In genomic region chr2:158786927-158787795, GRCm38 (mm10) we compare ENCODE assay signal across 17 mouse cellular contexts. TPM values are rescaled to one million over a fixed set of nuclear protein-coding genes. Genes with fewer than 3 reads are reported as not detected.
DNase-seq lines count a peak whose midpoint lies in the region; ATAC-seq lines count a peak whose summit lies in the region.
"Had no signal": no experiment of that assay in that cellular context is flagged by ENCODE, and none has a peak within 500 bp of the region (broad histone marks: within the 10 kb centered on the region; RNA-seq: fewer than 3 reads in every experiment).

No protein-coding gene starts in this region.

- H3K9me3 ChIP-seq in neural tube, embryonic 15.5 days (replicated peaks), result no peaks in the 10 kb centered on the region
- H3K9me3 ChIP-seq: megakaryocyte, embryonic 14.5 days had no signal

- H3K4me3 ChIP-seq in neural tube, embryonic 15.5 days (replicated peaks), result no peak overlapping the region
- H3K4me3 ChIP-seq: erythroblast, embryonic 14.5 days; layer of hippocampus, adult 2 months; megakaryocyte, embryonic 14.5 days had no signal

- no peaks in the 10 kb centered on the region for H3K36me3 ChIP-seq in neural tube, embryonic 15.5 days

- H3K9ac ChIP-seq in neural tube, embryonic 15.5 days (replicated peaks), result no peak overlapping the region
- H3K9ac ChIP-seq: hindbrain, embryonic 14.5 days had no signal

- 75% methylated on average over 14 of the region's 14 CpGs for WGBS in neural tube, embryonic 15.5 days

- no peaks in the 10 kb centered on the region for H3K4me1 ChIP-seq in neural tube, embryonic 15.5 days

- H3K27me3 ChIP-seq in neural tube, embryonic 15.5 days (replicated peaks), result no peaks in the 10 kb centered on the region
- H3K27me3 ChIP-seq: megakaryocyte, embryonic 14.5 days had no signal

- no peak overlapping the region for H3K4me2 ChIP-seq in neural tube, embryonic 15.5 days
- H3K4me2 ChIP-seq: hindbrain, embryonic 14.5 days had no signal

- no peak overlapping the region for H3K27ac ChIP-seq in neural tube, embryonic 15.5 days (replicated peaks)
- H3K27ac ChIP-seq: hindbrain, embryonic 14.5 days; layer of hippocampus, adult 2 months had no signal

- DNase-seq in adrenal gland, adult 2 months, result peak; percentile 34
- DNase-seq in adrenal gland, adult 8-10 months, result no peak
- DNase-seq in kidney, postnatal 25 days, result peak; percentile 36 to 51
- no peak for DNase-seq in kidney, adult 9 months
- peak; percentile 30 for DNase-seq in right cerebral cortex, postnatal 4 days
- no peak for DNase-seq in right cerebral cortex, adult 18-20 months
- DNase-seq in spleen, postnatal 10 days (ENCODE audit: low spot score in 2 of 2), result no peak
- DNase-seq: cerebellum, postnatal 25 days; gastrocnemius, postnatal 14 days; kidney, adult 11 months; right cerebral cortex, postnatal 14 days; thymus, postnatal 4 days had no signal

- ATAC-seq in neural tube, embryonic 15.5 days (ENCODE audit: low FRiP score), result no peak

RNA-seq across cellular contexts. Expression of gene Dhx35, which starts 7.4 kb away (rescaled TPM):
- 10 to 100 TPM in 1 of 2 experiments, 1 to 10 TPM in 1; 7.0 to 13.2 TPM for total RNA-seq in adrenal gland, adult 2 months (2021)
- 14.9 and 16.6 TPM in 2 replicates for polyA plus RNA-seq in adrenal gland, adult 2 months (2012; rRNA removed)
- 10 to 100 TPM; 12.7 to 24.7 (median 17.1) TPM for total RNA-seq in adrenal gland, adult 8-10 months (2022)
- polyA plus RNA-seq in neural tube, embryonic 15.5 days (2015; fragmentation: Nextera tagmentation; extraction: Ambion mirVana), result 10.9 and 13.3 TPM in 2 replicates

RNA-seq across cellular contexts. Expression of gene Fam83d, which starts 19.3 kb away (rescaled TPM):
- total RNA-seq in adrenal gland, adult 2 months (2021), result under 1 TPM; 0.49 to 0.69 TPM
- polyA plus RNA-seq in adrenal gland, adult 2 months (2012; rRNA removed), result 2.8 and 3.2 TPM in 2 replicates
- under 1 TPM; 0.49 to 0.80 (median 0.65) TPM for total RNA-seq in adrenal gland, adult 8-10 months (2022)
- 5.9 and 13.0 TPM in 2 replicates for polyA plus RNA-seq in neural tube, embryonic 15.5 days (2015; fragmentation: Nextera tagmentation; extraction: Ambion mirVana)

Comparison
In these comparisons a context has a peak if more than half of its experiments do, and no peak if none do; other contexts are left out.
1. DNase-seq: peak in adrenal gland, adult 2 months (single experiment), kidney, postnatal 25 days (2 of 2) and right cerebral cortex, postnatal 4 days (single experiment); none in adrenal gland, adult 8-10 months (single experiment), kidney, adult 9 months (single experiment), right cerebral cortex, adult 18-20 months (single experiment) and spleen, postnatal 10 days (0 of 2).